Mouse (Mus musculus) liver, adult 2 months (tissue): ENCODE measurements around the gene Hnrnph3.

ENCODE experiments used
- CTCF ChIP-seq: fragments of 200-500 bp; IDR thresholded peaks from 2 replicates; pipeline ENCODE4 v1.5.1; 2011; ENCODE audit warnings: low read depth, low read length, control low read depth
- POLR2A ChIP-seq: fragments of 200-500 bp; IDR thresholded peaks from 2 replicates; pipeline ENCODE4 v1.6.1; 2011; ENCODE audit warnings: low read length, control low read depth; ENCODE audit not compliant: insufficient read depth; ENCODE audit errors: extremely low read depth

GRCm38 (mm10) chr10:63027376-63028161 is 3.6 kb upstream of the Hnrnph3 start:
- TF ChIP-seq CTCF (no peak), POLR2A (no peak)
